Mouse (Mus musculus) intestine, embryonic 15.5 days (tissue): ENCODE results near the gene Olfr881. TPM values are rescaled to one million over a fixed set of nuclear protein-coding genes. Genes with fewer than 3 reads are reported as not detected.

Experiments
- ATAC-seq: fragments of 200-750 bp; cut with Nextera tagmentation; 2 replicates; pipeline ENCODE4 v1.8.0; 2017; ENCODE audit warnings: moderate TSS enrichment, moderate library complexity
- H3K27ac ChIP-seq: fragments of 300-500 bp; sonication (generic); 2 replicates; pipeline ENCODE4 v1.5.1; 2015; ENCODE audit warnings: mild to moderate bottlenecking, inconsistent platforms
- H3K27me3 ChIP-seq: fragments of 300-500 bp; sonication (generic); replicated peaks from 2 replicates; pipeline ENCODE4 v1.6.1; 2015; ENCODE audit warnings: inconsistent platforms
- H3K36me3 ChIP-seq: fragments of 300-500 bp; sonication (generic); 2 replicates; pipeline ENCODE4 v1.6.1; 2015; ENCODE audit warnings: inconsistent platforms
- H3K4me1 ChIP-seq: fragments of 300-500 bp; sonication (generic); replicated peaks from 2 replicates; pipeline ENCODE4 v1.6.1; 2015; ENCODE audit warnings: inconsistent platforms
- H3K4me2 ChIP-seq: fragments of 300-500 bp; sonication (generic); replicated peaks from 2 replicates; pipeline ENCODE4 v1.6.1; 2015; ENCODE audit warnings: mild to moderate bottlenecking, inconsistent platforms
- H3K4me3 ChIP-seq: fragments of 300-500 bp; sonication (generic); replicated peaks from 2 replicates; pipeline ENCODE4 v1.5.1; 2015; ENCODE audit warnings: inconsistent platforms
- H3K9ac ChIP-seq: fragments of 300-500 bp; sonication (generic); 2 replicates; pipeline ENCODE4 v1.6.1; 2015; ENCODE audit warnings: inconsistent platforms
- H3K9me3 ChIP-seq: fragments of 300-500 bp; sonication (generic); 2 replicates; pipeline ENCODE4 v1.6.1; 2016; ENCODE audit warnings: inconsistent platforms
- WGBS: fragments of 180-500 bp; shearing (Covaris S2); methylation state at CpG from one replicate; pipeline ENCODE4 v1.1.7; 2015; 5-methylcytosine and 5-hydroxymethylcytosine counted together
- polyA plus RNA-seq: library from polyadenylated mRNA; unstranded; fragments of >200 nt; fragmentation: Nextera tagmentation; extraction: Ambion mirVana; gene quantifications from 2 replicates; pipeline ENCODE4 v1.2.1, GENCODE M21; 2015

Olfr881 gene
- not detected in 2 replicates for polyA plus RNA-seq

GRCm38 (mm10) chr9:37991525-37991924, at the start of gene Olfr881:
Gene Olfr881, plus strand, starts transcription at chr9:37991825.
- Histone ChIP-seq H3K4me2 (no peak within 1 kb of the TSS), H3K27ac (no peak within 1 kb of the TSS), H3K4me1 (no peaks in the 10 kb centered on the region), H3K4me3 (no peak within 1 kb of the TSS), H3K9me3 (no peaks in the 10 kb centered on the region), H3K9ac (no peak within 1 kb of the TSS), H3K36me3 (no peaks in the 10 kb centered on the region), H3K27me3 (no peaks in the 10 kb centered on the region)
- ATAC-seq, result no peak

GRCm38 (mm10) chr9:37998581-37999204, 7.1 kb downstream of the Olfr881 start:
- no peak for ATAC-seq
- Histone ChIP-seq H3K9me3 (no peaks in the 10 kb centered on the region), H3K27me3 (no peaks in the 10 kb centered on the region), H3K27ac (no peak overlapping the region), H3K4me1 (no peaks in the 10 kb centered on the region), H3K4me2 (no peak overlapping the region), H3K36me3 (no peaks in the 10 kb centered on the region), H3K4me3 (no peak overlapping the region), H3K9ac (no peak overlapping the region)
- WGBS, result 30% methylated on average over 2 of the region's 2 CpGs

GRCm38 (mm10) chr9:38000021-38000420, 8.4 kb downstream of the Olfr881 start:
- no peak for ATAC-seq
- 58% methylated on average over 1 of the region's 1 CpGs for WGBS
- no peak overlapping the region for H3K4me3 ChIP-seq
- no peaks in the 10 kb centered on the region for H3K27me3 ChIP-seq
- H3K36me3 ChIP-seq, result no peaks in the 10 kb centered on the region
- no peak overlapping the region for H3K27ac ChIP-seq
- H3K9ac ChIP-seq, result no peak overlapping the region
- H3K4me1 ChIP-seq, result no peaks in the 10 kb centered on the region
- no peak overlapping the region for H3K4me2 ChIP-seq
- no peaks in the 10 kb centered on the region for H3K9me3 ChIP-seq

- no peaks in the 10 kb centered on the region for H3K27me3 ChIP-seq
- 81% methylated on average over 1 of the region's 1 CpGs for WGBS
- no peaks in the 10 kb centered on the region for H3K36me3 ChIP-seq
- H3K4me1 ChIP-seq, result no peaks in the 10 kb centered on the region
- ATAC-seq, result no peak
- no peak within 1 kb of the TSS for H3K4me2 ChIP-seq
- H3K9me3 ChIP-seq, result no peaks in the 10 kb centered on the region
- H3K4me3 ChIP-seq, result no peak within 1 kb of the TSS
- H3K9ac ChIP-seq, result no peak within 1 kb of the TSS
- H3K27ac ChIP-seq, result no peak within 1 kb of the TSS
Observed at GRCm38 (mm10) chr9:38025508-38025907, 33.9 kb downstream of the Olfr881 start, which contains the start of gene Olfr883. Gene Olfr883, plus strand, starts transcription at chr9:38025808.

Other genes starting within 250 kb of the Olfr881 start
- gene Olfr874, start 246.7 kb upstream of the Olfr881 start, polyA plus RNA-seq, result not detected in 2 replicates
- not detected in 2 replicates for gene Olfr875, start 220.0 kb upstream of the Olfr881 start, polyA plus RNA-seq
- not detected in 2 replicates for gene Olfr876, start 188.8 kb upstream of the Olfr881 start, polyA plus RNA-seq
- not detected in 2 replicates for gene Olfr877, start 137.6 kb upstream of the Olfr881 start, polyA plus RNA-seq
- not detected in 2 replicates for gene Olfr145, start 95.1 kb upstream of the Olfr881 start, polyA plus RNA-seq
- gene Olfr878, start 74.0 kb upstream of the Olfr881 start, polyA plus RNA-seq, result not detected in 2 replicates
- not detected in 2 replicates for gene Olfr883, start 34.0 kb downstream of the Olfr881 start, polyA plus RNA-seq
- not detected in 2 replicates for gene Olfr884, start 54.7 kb downstream of the Olfr881 start, polyA plus RNA-seq
- gene Olfr885, start 69.5 kb downstream of the Olfr881 start, polyA plus RNA-seq, result not detected in 2 replicates
- not detected in 2 replicates for gene Olfr887, start 92.2 kb downstream of the Olfr881 start, polyA plus RNA-seq
- not detected in 2 replicates for gene Olfr888, start 116.3 kb downstream of the Olfr881 start, polyA plus RNA-seq
- gene Olfr889, start 123.4 kb downstream of the Olfr881 start, polyA plus RNA-seq, result 0.04 and 0.08 TPM in 2 replicates
- gene Olfr890, start 150.7 kb downstream of the Olfr881 start, polyA plus RNA-seq, result not detected in 2 replicates
- gene Olfr891, start 189.0 kb downstream of the Olfr881 start, polyA plus RNA-seq, result not detected in 2 replicates
- not detected in 2 replicates for gene Olfr893, start 216.5 kb downstream of the Olfr881 start, polyA plus RNA-seq
- gene Olfr894, start 226.2 kb downstream of the Olfr881 start, polyA plus RNA-seq, result not detected in 2 replicates